ENCODE assay signal across 23 mouse cellular contexts in the genomic region with DNA sequence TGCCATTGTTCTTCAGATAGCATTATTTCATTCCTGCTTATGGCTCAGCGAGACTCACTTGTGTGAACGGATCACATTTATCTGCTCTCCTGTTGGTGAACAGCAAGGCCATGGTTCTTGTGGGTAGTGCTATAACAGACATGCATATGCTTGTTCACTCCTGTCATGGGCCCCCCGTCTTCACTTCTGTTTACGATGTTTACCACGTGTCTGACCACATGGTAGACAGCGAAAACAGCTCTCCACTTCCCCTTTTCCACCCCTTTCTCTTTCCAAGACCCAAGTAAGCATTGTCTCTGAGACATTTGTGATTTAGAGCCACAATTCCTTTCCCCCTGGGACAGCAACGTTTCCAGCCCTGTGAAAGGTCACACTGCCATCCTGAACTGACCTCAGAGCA. TPM values are rescaled to one million over a fixed set of nuclear protein-coding genes. Genes with fewer than 3 reads are reported as not detected.
A peak's percentile ranks its signal among the peaks of the same experiment; 100 is the strongest.
DNase-seq lines count a peak whose midpoint lies in the region; ATAC-seq lines count a peak whose summit lies in the region.
"Had no signal": no experiment of that assay in that cellular context is flagged by ENCODE, and none has a peak within 500 bp of the region (broad histone marks: within the 10 kb centered on the region; RNA-seq: fewer than 3 reads in every experiment).

No protein-coding gene starts in this region.

- peak; percentile 88 for ATAC-seq in common myeloid progenitor, adult 5-6 weeks (replicated peaks; ENCODE audit: low read depth, poor library complexity, severe bottlenecking)
- ATAC-seq in megakaryocyte, adult 5-6 weeks (ENCODE audit: poor library complexity, severe bottlenecking) = peak; percentile 84
- ATAC-seq in cerebellum, adult (ENCODE audit: insufficient number of reproducible peaks, low FRiP score, low TSS enrichment) = no peak
- ATAC-seq: forebrain, embryonic 13.5 days; forebrain, embryonic 16.5 days; hindbrain, postnatal 0 days; inflammation-experienced regulatory T-cells, adult 6 months; intestine, postnatal 0 days had no signal

- peak; percentile 44 for DNase-seq in embryo, embryonic 10.5 days (ENCODE audit: low spot score)
- DNase-seq in embryo, embryonic 11 days = no peak
- DNase-seq in adrenal gland, postnatal 25 days = no peak
- DNase-seq in gastrocnemius, adult 8-10 months (ENCODE audit: low spot score in 2 of 2) = no peak
- DNase-seq: adrenal gland, adult 2 months; adrenal gland, postnatal 36 days; B cell, adult 2 months; cerebellum, adult 11 months; cerebellum, adult 2 months; cerebellum, adult 9-11 months; cerebellum, postnatal 25 days; gastrocnemius, adult 2 months; gastrocnemius, postnatal 25 days; kidney, adult 2 months had no signal

RNA-seq across cellular contexts. Expression of a gene that starts 20.4 kb away (rescaled TPM):
- 2.0 and 2.7 TPM in 2 replicates for total RNA-seq in common myeloid progenitor, adult 5-6 weeks (2017)
- 0.54 and 0.84 TPM in 2 replicates for total RNA-seq in megakaryocyte, adult 5-6 weeks (2015)
- total RNA-seq in megakaryocyte, adult 5-6 weeks (2017) = 0.29 and 0.37 TPM in 2 replicates
- total RNA-seq in adrenal gland, postnatal 25 days (2021) = 14.3 and 15.6 TPM in 2 replicates
- total RNA-seq in gastrocnemius, adult 8-10 months (2022) = under 1 TPM; 0.38 to 0.56 (median 0.42) TPM
- total RNA-seq: CH12.LX had no signal
